Mouse (Mus musculus): ENCODE results near the gene Hist1h2be. TPM values are rescaled to one million over a fixed set of nuclear protein-coding genes. Genes with fewer than 3 reads are reported as not detected.
"Not testable (repeated sequence)": the region's sequence is repeated elsewhere in the genome, so short reads cannot be mapped to it uniquely, and the experiment has no call there.

Gene Hist1h2be
- polyA plus RNA-seq, 1 experiment from 2014 or later, result 1.5 TPM

DNA sequence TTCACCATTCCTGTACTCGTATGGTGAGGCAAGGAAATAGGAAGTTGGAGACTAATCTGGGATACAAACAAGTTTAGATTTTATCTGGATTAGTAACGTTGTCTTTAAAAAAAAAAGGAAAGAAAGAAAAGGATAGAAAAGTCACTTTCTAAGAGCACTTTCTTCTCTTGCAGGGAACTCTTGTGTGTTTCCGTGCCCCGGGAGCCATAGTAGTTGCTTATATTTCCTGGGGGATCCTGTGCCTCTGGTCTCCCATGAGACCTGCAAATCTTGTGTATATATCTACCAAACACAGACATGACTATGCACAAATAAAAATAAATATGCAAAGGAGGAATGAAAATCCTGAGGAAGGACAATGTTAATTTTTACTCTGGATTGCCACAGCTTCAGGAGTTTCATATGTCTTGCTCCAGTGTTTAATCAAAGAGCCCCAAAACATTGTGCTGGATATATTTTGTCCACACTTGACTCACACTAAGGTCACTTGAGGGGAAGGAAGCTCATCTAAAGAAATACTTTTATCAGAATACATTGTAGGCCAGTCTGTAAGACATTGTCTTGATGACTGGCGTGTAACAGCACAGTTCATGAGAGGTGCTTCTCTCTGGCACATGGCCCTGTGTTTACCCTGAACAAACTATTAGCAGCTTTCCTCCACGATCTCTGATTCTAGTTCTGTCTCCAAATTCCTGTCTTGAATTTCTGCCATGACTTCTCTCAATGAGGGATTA, 43.9 kb downstream of the Hist1h2be start:
- peak overlapping the region; percentile 72 for H3K9ac ChIP-seq (ENCODE audit: low read depth, low read length)
- peak overlapping the region; percentile 91 for H3K27ac ChIP-seq (replicated peaks; ENCODE audit: low read depth, low read length)
- DNase-seq (ENCODE audit: low spot score), result no peak
- H3K4me1 ChIP-seq (ENCODE audit: control insufficient read depth, insufficient read depth, low read length), result peaks cover 15% of the 10 kb centered on the region
- ATAC-seq (ENCODE audit: low read depth), result no peak
- peak overlapping the region; percentile 43 for H3K4me3 ChIP-seq (ENCODE audit: low read depth, low read length)
- H3K36me3 ChIP-seq (ENCODE audit: control insufficient read depth, insufficient read depth, low read length), result no peaks in the 10 kb centered on the region
- H3K27me3 ChIP-seq (replicated peaks; ENCODE audit: control insufficient read depth, insufficient read depth, low read length), result no peaks in the 10 kb centered on the region
- H3K4me2 ChIP-seq (ENCODE audit: low read depth, low read length), result peak overlapping the region; percentile 63
- 33% methylated on average over 6 of the region's 6 CpGs for WGBS
- H3K9me3 ChIP-seq (ENCODE audit: control insufficient read depth, low read length), result no peaks in the 10 kb centered on the region

DNA sequence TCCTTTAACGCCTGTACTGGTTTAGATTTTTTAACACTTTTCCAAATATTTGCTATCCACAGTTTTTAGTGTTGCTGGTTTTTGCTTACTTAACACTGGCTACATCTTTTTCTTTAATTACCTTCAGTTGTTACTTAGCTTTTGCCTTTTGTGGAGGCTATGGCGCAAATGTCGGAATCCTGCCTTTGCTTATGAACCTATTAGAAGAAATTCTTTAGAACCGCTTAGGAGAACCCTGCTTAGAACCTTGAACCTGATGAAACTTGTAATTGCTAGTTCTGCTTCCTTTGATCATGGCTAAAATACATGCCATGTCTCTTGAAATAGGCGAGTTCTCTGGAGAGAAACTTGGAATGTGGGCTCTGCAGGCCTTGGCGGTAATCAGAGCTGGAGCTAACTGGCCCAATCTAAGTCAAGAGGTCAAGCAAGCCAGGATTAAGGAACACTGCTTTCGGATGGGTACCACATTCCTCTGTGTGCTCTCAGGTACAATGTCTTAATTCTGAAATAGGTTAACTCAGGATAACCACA, 44.5 kb downstream of the Hist1h2be start:
- no peaks in the 10 kb centered on the region for H3K9me3 ChIP-seq (ENCODE audit: control insufficient read depth, low read length)
- H3K36me3 ChIP-seq (ENCODE audit: control insufficient read depth, insufficient read depth, low read length), result no peaks in the 10 kb centered on the region
- H3K9ac ChIP-seq (ENCODE audit: low read depth, low read length), result peak overlapping the region; percentile 72
- peak overlapping the region; percentile 63 for H3K4me2 ChIP-seq (ENCODE audit: low read depth, low read length)
- peak; percentile 43 for DNase-seq (ENCODE audit: low spot score)
- no peak for ATAC-seq (ENCODE audit: low read depth)
- 3% methylated on average over 7 of the region's 7 CpGs for WGBS
- peak overlapping the region; percentile 91 for H3K27ac ChIP-seq (replicated peaks; ENCODE audit: low read depth, low read length)
- peak overlapping the region; percentile 43 for H3K4me3 ChIP-seq (ENCODE audit: low read depth, low read length)
- no peaks in the 10 kb centered on the region for H3K27me3 ChIP-seq (replicated peaks; ENCODE audit: control insufficient read depth, insufficient read depth, low read length)
- H3K4me1 ChIP-seq (ENCODE audit: control insufficient read depth, insufficient read depth, low read length), result peaks cover 15% of the 10 kb centered on the region

DNA sequence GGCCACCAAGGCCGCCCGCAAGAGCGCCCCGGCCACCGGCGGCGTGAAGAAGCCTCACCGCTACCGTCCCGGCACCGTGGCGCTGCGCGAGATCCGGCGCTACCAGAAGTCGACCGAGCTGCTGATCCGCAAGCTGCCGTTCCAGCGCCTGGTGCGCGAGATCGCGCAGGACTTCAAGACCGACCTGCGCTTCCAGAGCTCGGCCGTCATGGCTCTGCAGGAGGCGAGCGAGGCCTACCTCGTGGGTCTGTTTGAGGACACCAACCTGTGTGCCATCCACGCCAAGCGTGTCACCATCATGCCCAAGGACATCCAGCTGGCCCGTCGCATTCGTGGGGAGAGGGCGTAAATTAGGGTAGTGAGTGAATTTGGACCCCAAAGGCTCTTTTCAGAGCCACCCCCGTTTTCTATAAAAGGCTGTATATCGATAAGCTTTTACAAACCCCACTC, 45.0 kb downstream of the Hist1h2be start:
- peak overlapping the region; percentile 63 for H3K4me2 ChIP-seq (ENCODE audit: low read depth, low read length)
- H3K9ac ChIP-seq (ENCODE audit: low read depth, low read length), result peak overlapping the region; percentile 72
- H3K27ac ChIP-seq (replicated peaks; ENCODE audit: low read depth, low read length), result peak overlapping the region; percentile 91
- not testable (repeated sequence) for H3K36me3 ChIP-seq (ENCODE audit: control insufficient read depth, insufficient read depth, low read length); H3K27me3 ChIP-seq (replicated peaks; ENCODE audit: control insufficient read depth, insufficient read depth, low read length); DNase-seq (ENCODE audit: low spot score); H3K9me3 ChIP-seq (ENCODE audit: control insufficient read depth, low read length); ATAC-seq (ENCODE audit: low read depth)
- H3K4me1 ChIP-seq (ENCODE audit: control insufficient read depth, insufficient read depth, low read length), result peaks cover 12% of the 10 kb centered on the region
- H3K4me3 ChIP-seq (ENCODE audit: low read depth, low read length), result peak overlapping the region; percentile 43
- under 1% methylated on average over 8 of the region's 40 CpGs for WGBS

DNA sequence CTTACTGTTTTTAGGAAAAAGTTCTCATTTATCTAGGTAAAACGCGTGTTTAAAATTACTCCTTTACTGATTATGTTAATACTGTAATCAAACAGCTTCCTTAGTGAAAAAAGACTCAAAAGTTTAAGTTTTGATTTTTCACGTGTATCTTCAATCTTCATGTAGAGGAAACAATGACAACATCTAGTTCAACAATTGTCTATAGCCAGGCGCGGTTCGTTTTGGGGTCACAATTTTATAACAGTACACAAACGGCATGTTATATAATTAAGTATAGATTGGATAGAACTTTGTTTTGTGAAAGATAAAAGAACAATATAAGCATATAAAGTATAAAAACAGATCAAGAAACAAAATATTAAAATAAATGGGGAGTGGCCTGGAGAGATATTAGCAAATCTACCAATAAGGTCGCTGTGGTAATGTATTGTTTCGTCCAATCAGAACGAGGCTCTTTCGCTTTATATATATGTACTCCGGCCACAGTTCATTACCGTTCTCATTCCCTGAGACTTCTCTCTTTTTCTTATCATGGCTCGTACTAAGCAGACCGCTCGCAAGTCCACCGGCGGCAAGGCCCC, 45.6 kb downstream of the Hist1h2be start, which contains the start of gene Hist1h3d:
TSS of gene Hist1h3d (plus strand) at position 493 of the 581 bp plus-strand sequence.
- peak; percentile 59 for ATAC-seq (ENCODE audit: low read depth)
- Histone ChIP-seq H3K4me2 (ENCODE audit: low read depth, low read length) (peak within 1 kb of the TSS; percentile 63), H3K27me3 (replicated peaks; ENCODE audit: control insufficient read depth, insufficient read depth, low read length) (no peaks in the 10 kb centered on the region), H3K4me3 (ENCODE audit: low read depth, low read length) (peak within 1 kb of the TSS; percentile 43), H3K36me3 (ENCODE audit: control insufficient read depth, insufficient read depth, low read length) (no peaks in the 10 kb centered on the region), H3K9ac (ENCODE audit: low read depth, low read length) (peak within 1 kb of the TSS; percentile 72), H3K4me1 (ENCODE audit: control insufficient read depth, insufficient read depth, low read length) (peaks cover 11% of the 10 kb centered on the region), H3K27ac (replicated peaks; ENCODE audit: low read depth, low read length) (peak within 1 kb of the TSS; percentile 91), H3K9me3 (ENCODE audit: control insufficient read depth, low read length) (no peaks in the 10 kb centered on the region)
- under 1% methylated on average over 18 of the region's 18 CpGs for WGBS
- DNase-seq (ENCODE audit: low spot score), result peak; percentile 96

DNA sequence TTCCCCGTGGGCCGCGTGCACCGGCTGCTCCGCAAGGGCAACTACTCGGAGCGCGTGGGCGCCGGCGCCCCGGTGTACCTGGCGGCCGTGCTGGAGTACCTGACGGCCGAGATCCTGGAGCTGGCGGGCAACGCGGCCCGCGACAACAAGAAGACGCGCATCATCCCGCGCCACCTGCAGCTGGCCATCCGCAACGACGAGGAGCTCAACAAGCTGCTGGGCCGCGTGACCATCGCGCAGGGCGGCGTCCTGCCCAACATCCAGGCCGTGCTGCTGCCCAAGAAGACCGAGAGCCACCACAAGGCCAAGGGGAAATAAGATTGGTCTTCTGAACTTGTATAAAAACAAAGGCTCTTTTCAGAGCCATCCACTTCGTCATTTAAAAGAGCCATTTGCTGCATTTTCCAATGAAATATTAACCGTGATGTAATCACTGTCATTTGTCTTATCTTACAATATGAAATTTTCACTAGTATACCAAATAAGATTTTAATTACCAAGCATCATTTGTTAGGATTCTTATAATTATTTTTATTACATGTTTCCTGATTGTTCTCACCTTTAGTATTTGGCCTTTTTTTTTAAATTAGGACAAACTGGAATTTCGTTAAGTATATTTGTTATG, 46.3 kb downstream of the Hist1h2be start:
- WGBS, result under 1% methylated on average over 5 of the region's 39 CpGs
- DNase-seq (ENCODE audit: low spot score); ATAC-seq (ENCODE audit: low read depth): not testable (repeated sequence)

DNA sequence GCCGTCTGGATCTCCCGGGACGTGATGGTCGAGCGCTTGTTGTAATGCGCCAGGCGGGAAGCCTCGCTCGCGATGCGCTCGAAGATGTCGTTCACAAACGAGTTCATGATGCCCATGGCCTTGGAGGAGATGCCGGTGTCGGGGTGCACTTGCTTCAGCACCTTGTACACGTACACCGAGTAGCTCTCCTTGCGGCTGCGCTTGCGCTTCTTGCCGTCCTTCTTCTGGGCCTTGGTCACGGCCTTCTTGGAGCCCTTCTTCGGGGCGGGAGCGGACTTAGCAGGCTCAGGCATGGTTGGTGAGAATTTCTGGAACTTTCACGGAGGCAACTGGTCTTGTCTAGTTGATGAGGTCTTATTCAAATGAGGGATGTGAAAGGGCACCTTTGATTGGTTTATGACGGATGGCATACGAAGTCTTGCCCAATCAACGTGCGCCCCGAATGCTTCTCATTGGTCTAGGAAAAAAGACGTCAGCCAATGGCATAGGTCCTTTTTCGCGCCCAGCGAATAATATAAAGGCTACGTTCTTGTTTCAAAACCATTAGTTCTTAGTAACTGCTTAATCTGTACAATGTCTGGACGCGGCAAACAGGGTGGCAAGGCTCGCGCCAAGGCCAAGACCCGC, 46.9 kb downstream of the Hist1h2be start, which contains the start of the genes Hist1h2bf and Hist1h2ad:
TSS of gene Hist1h2bf (minus strand) at position 299 of the 627 bp plus-strand sequence.
TSS of gene Hist1h2ad (plus strand) at position 484 of the 627 bp plus-strand sequence.
- H3K27me3 ChIP-seq (replicated peaks; ENCODE audit: control insufficient read depth, insufficient read depth, low read length); H3K36me3 ChIP-seq (ENCODE audit: control insufficient read depth, insufficient read depth, low read length); H3K9me3 ChIP-seq (ENCODE audit: control insufficient read depth, low read length): not testable (repeated sequence)
- Histone ChIP-seq H3K27ac (replicated peaks; ENCODE audit: low read depth, low read length) (peak within 1 kb of the TSS; percentile 95), H3K4me3 (ENCODE audit: low read depth, low read length) (peak within 1 kb of the TSS; percentile 52), H3K9ac (ENCODE audit: low read depth, low read length) (peak within 1 kb of the TSS; percentile 76), H3K4me2 (ENCODE audit: low read depth, low read length) (peak within 1 kb of the TSS; percentile 75), H3K4me1 (ENCODE audit: control insufficient read depth, insufficient read depth, low read length) (peaks cover 16% of the 10 kb centered on the region)
- DNase-seq (ENCODE audit: low spot score), result peak; percentile 100
- peak; percentile 90 for ATAC-seq (ENCODE audit: low read depth)
- WGBS, result 0% methylated on average over 15 of the region's 42 CpGs

More for the DNA sequence above, 46.3 kb downstream of the Hist1h2be start:
- H3K27me3 ChIP-seq (replicated peaks; ENCODE audit: control insufficient read depth, insufficient read depth, low read length); H3K9me3 ChIP-seq (ENCODE audit: control insufficient read depth, low read length); H3K36me3 ChIP-seq (ENCODE audit: control insufficient read depth, insufficient read depth, low read length): not testable (repeated sequence)
- peak overlapping the region; percentile 75 for H3K4me2 ChIP-seq (ENCODE audit: low read depth, low read length)
- peak overlapping the region; percentile 43 for H3K4me3 ChIP-seq (ENCODE audit: low read depth, low read length)
- peak overlapping the region; percentile 95 for H3K27ac ChIP-seq (replicated peaks; ENCODE audit: low read depth, low read length)
- H3K4me1 ChIP-seq (ENCODE audit: control insufficient read depth, insufficient read depth, low read length), result peaks cover 16% of the 10 kb centered on the region
- H3K9ac ChIP-seq (ENCODE audit: low read depth, low read length), result peak overlapping the region; percentile 60

DNA sequence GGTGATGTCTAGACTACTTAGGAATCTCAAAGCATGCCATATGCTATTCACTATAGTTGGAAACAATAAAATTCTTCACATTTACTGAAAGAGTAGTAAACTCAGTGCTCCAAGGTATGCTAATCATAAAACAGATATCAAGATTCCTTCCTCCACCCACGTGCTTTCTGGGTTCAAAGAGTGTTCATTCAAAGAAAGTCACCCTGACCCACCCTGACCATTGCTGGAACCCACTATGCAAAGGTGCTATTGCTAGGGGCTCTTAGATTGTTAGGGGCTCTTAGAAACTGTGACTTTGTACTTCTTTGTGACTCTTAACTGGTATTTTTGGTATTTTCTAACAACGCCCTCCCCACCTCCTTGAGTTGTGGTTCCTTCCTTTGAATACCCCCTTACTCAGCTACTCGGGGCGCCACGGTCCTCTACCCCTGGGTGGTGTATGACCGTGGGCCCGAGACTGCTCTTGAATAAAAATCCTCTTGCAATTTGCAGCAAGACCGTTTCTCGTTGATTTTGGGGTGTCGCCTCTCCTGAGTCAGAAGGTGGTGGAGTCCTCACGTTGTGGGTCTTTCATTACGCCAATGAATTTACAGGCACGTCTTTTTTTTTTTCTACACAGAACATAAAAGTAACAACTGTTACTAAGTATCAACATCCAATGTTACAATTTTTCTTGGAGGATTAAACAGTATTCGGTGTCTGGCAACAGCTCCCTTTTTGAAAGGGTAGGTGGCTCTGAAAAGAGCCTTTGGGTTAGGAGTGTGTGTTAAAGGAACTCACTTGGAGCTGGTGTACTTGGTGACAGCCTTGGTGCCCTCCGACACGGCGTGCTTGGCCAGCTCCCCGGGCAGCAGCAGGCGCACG, 47.7 kb downstream of the Hist1h2be start:
- 9% methylated on average over 16 of the region's 20 CpGs for WGBS
- DNase-seq (ENCODE audit: low spot score); H3K9me3 ChIP-seq (ENCODE audit: control insufficient read depth, low read length); ATAC-seq (ENCODE audit: low read depth); H3K27me3 ChIP-seq (replicated peaks; ENCODE audit: control insufficient read depth, insufficient read depth, low read length); H3K36me3 ChIP-seq (ENCODE audit: control insufficient read depth, insufficient read depth, low read length): not testable (repeated sequence)
- peaks cover 16% of the 10 kb centered on the region for H3K4me1 ChIP-seq (ENCODE audit: control insufficient read depth, insufficient read depth, low read length)
- H3K4me3 ChIP-seq (ENCODE audit: low read depth, low read length), result peak overlapping the region; percentile 52
- H3K9ac ChIP-seq (ENCODE audit: low read depth, low read length), result peak overlapping the region; percentile 76
- H3K4me2 ChIP-seq (ENCODE audit: low read depth, low read length), result peak overlapping the region; percentile 75
- H3K27ac ChIP-seq (replicated peaks; ENCODE audit: low read depth, low read length), result peak overlapping the region; percentile 95

Data from embryonic facial prominence, embryonic 14.5 days (tissue).